Mouse (Mus musculus): ENCODE results near the gene B3gat1. TPM values are rescaled to one million over a fixed set of nuclear protein-coding genes. Genes with fewer than 3 reads are reported as not detected.

The B3gat1 gene
- 181 and 194 TPM in 2 replicates for polyA plus RNA-seq (2012; rRNA removed)

DNA sequence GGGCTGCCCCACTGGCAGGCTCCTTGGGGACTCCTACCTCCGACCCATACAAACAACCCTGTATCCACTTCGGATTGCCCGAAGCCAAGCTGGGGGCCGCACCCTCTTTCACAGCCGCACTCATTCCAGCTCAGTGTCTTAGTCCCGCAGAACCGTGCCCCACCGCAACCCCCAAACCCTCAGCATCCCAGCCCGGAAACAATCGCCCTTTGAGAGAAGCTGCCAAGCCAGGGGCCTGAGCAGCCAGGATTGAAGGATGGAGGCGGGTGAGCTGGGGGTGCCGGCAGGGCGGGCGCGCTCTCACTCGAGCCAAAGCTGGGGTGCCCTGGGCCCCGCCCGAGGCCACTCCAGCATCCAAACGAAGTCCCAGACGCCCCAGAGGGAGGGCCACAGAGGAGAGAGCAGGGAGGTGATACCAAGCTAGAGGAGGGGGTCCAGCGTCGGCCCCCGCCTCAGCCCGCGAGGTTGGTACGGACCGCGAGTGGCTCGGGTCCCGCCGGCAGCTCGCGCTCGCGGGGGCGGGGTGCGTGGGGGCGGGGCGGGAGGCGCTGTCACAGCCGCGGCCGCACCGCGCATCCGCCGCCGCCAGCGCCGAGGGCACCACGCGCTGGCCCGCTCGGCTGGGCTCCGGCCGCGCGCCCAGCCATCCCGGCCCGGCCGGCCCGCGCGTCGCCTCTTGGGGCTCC is at the start of gene B3gat1:
TSS of gene B3gat1 (plus strand) at position 523 of the 686 bp plus-strand sequence.

DNA sequence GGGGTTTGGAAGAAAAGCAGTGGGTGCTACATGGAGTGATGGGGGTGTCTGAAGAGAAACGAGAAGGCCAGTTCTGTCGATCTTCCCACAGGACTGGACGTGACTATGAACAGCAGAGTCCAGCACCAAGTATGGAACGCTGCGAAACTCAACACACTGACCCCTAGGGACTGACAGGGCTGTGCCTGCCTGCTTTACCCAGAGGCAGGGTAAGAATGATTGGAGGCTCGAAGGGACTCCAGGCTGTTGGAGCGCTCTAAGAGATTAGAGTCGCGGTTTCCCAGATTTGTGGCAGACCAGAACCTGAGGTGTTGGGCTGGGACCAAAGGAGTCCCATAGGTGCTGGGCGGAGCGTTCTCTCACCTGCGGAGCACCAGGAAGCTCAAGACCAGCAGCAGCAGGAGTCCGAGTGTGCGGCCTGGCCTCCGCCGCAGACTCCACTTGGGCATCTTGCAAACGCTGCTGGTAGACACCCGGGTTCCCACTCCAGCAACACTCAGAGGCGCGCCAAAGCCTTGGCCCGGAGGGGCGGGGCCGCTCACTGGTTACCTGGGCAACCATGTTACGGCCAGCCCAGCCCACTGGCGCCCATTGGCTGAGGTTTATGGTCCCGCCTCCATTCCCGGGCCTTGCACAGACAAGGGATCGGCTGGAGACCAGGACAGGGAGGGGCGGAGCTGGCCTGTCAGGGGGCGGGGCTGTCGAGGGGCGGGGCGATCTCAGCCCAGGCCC is 72.6 kb downstream of the B3gat1 start, which contains the start of gene Glb1l2:
TSS of gene Glb1l2 (minus strand) at position 534 of the 732 bp plus-strand sequence.

Other genes starting within 250 kb of the B3gat1 start
- gene Glb1l2, start 72.7 kb downstream of the B3gat1 start, polyA plus RNA-seq (2012; rRNA removed), result 3.2 and 3.3 TPM in 2 replicates
- 0.11 TPM in 1 of 2 replicates, not detected in the other for gene Glb1l3, start 127.2 kb downstream of the B3gat1 start, polyA plus RNA-seq (2012; rRNA removed)
- 0.31 and 0.53 TPM in 2 replicates for gene Gm1110, start 189.4 kb downstream of the B3gat1 start, polyA plus RNA-seq (2012; rRNA removed)

Measured in central nervous system, embryonic 14 days (tissue).